Mouse (Mus musculus): ENCODE results near the gene Svs1.

- TF ChIP-seq CTCF (IDR thresholded peaks at IDR 0.05; ENCODE audit: control insufficient read depth, insufficient read depth, insufficient read length) (no peak), USF1 (IDR thresholded peaks at IDR 0.05; ENCODE audit: low read depth) (no peak), CEBPB (IDR thresholded peaks at IDR 0.05; ENCODE audit: low read depth) (no peak), MAX (IDR thresholded peaks at IDR 0.05) (no peak), FOSL1 (IDR thresholded peaks at IDR 0.05; ENCODE audit: insufficient read depth, low read length, poor library complexity, severe bottlenecking) (no peak), MYOD1 (IDR thresholded peaks at IDR 0.05; ENCODE audit: control insufficient read depth, insufficient read length, low read depth) (no peak)
Measured at GRCm38 (mm10) chr6:48979616-48980015, 7.0 kb upstream of the Svs1 start.

All from C2C12 (cell line).